Mouse (Mus musculus) ES-E14 (cell line): ENCODE measurements at regions not wholly inside any gene's neighbourhood (a gene's known extent, or its start where the extent isn't known, plus 50 kb on each side); places are given as distances from the start of the nearest gene placed in this dataset.

ENCODE experiments used
- CHD2 ChIP-seq: IDR thresholded peaks from 2 replicates; pipeline ENCODE4 v1.6.1; 2014; ENCODE audit warnings: mild to moderate bottlenecking, low read depth, low read length, inconsistent platforms
- ZNF384 ChIP-seq: IDR thresholded peaks from 2 replicates; pipeline ENCODE4 v1.6.1; 2012; ENCODE audit warnings: low read depth, low read length, inconsistent platforms

GRCm38 (mm10) chr9:113243870-113244269, 464.2 kb downstream of the Pdcd6ip start:
- TF ChIP-seq CHD2 (no peak), ZNF384 (no peak)
